In genomic region chr4:149723855-149724731, GRCm38 (mm10) we compare ENCODE assay signal across 8 mouse cellular contexts. TPM values are rescaled to one million over a fixed set of nuclear protein-coding genes. Genes with fewer than 3 reads are reported as not detected.
DNase-seq lines count a peak whose midpoint lies in the region; ATAC-seq and TF ChIP-seq lines count a peak whose summit lies in the region.

No protein-coding gene starts in this region.

- H3K9ac ChIP-seq in ES-E14 (ENCODE audit: insufficient read depth, low read depth, low read length, poor library complexity, severe bottlenecking), result peak overlapping the region; percentile 20; the same call in 1 of the 2 replicates
- H3K9ac ChIP-seq in hindbrain, embryonic 11.5 days (ENCODE audit: low read depth, low read length), result no peak overlapping the region
- H3K9ac ChIP-seq in liver, embryonic 14.5 days (replicated peaks), result no peak overlapping the region

- ATAC-seq in hindbrain, embryonic 11.5 days (ENCODE audit: low FRiP score), result no peak
- no peak for ATAC-seq in liver, embryonic 14.5 days (ENCODE audit: insufficient read depth)
- peak; percentile 40; the same call in 1 of the 2 replicates for ATAC-seq in neutrophil, adult 5-6 weeks (ENCODE audit: extremely low read depth, insufficient number of reproducible peaks, low FRiP score, poor library complexity, severe bottlenecking)

- peaks cover 0 to 9% of the 10 kb centered on the region in 2 experiments; a peak in 1 of 4 replicates for H3K4me1 ChIP-seq in ES-E14 (ENCODE audit: control insufficient read depth in 2 of 2, insufficient read depth in 2 of 2, low read length in 2 of 2, poor library complexity in 1 of 2)
- no peaks in the 10 kb centered on the region; the same call in 1 of the 2 replicates for H3K4me1 ChIP-seq in hindbrain, embryonic 11.5 days (replicated peaks; ENCODE audit: control insufficient read depth, insufficient read depth, low read length)
- no peaks in the 10 kb centered on the region for H3K4me1 ChIP-seq in liver, embryonic 14.5 days (replicated peaks; ENCODE audit: control insufficient read depth in 2 of 2, insufficient read depth in 2 of 2, low read length in 1 of 2)

- no peak overlapping the region for H3K4me2 ChIP-seq in hindbrain, embryonic 11.5 days (replicated peaks; ENCODE audit: low read depth, low read length)
- H3K4me2 ChIP-seq in liver, embryonic 14.5 days (ENCODE audit: low read depth), result no peak overlapping the region

- H3K27me3 ChIP-seq in hindbrain, embryonic 11.5 days (ENCODE audit: control insufficient read depth, insufficient read depth, low read length), result no peaks in the 10 kb centered on the region
- no peaks in the 10 kb centered on the region for H3K27me3 ChIP-seq in liver, embryonic 14.5 days (ENCODE audit: control insufficient read depth, insufficient read depth, low read length)

- in situ Hi-C loops in ES-E14 (cut with MboI; ENCODE audit: low sequenced_read_pairs in 2 of 2, unreplicated experiment in 2 of 2), result no loop called here

- DNase-seq in layer of hippocampus, adult 2 months (ENCODE audit: low spot score in 2 of 2), result no peak
- DNase-seq in layer of hippocampus, postnatal 36 days, result no peak
- DNase-seq in ES-E14 (ENCODE audit: low read depth, low spot score), result peak; percentile 59
- DNase-seq in cerebellum, postnatal 14 days, result peak; percentile 89 to 92
- DNase-seq in hindbrain, embryonic 11.5 days (ENCODE audit: low spot score), result peak; percentile 33
- no peak for DNase-seq in liver, embryonic 14.5 days (ENCODE audit: low read depth in 3 of 3, low spot score in 3 of 3)
- DNase-seq in layer of hippocampus, adult 18-20 months (ENCODE audit: low spot score in 2 of 2), result no peak

- peak; percentile 72 for TF ChIP-seq CTCF in layer of hippocampus, adult 2 months (conservative IDR thresholded peaks at IDR 0.05)
- peak; percentile 86 for TF ChIP-seq CTCF in liver, embryonic 14.5 days (IDR thresholded peaks at IDR 0.05; ENCODE audit: low read depth)

- 87% methylated on average over 17 of the region's 17 CpGs for WGBS in hindbrain, embryonic 11.5 days
- WGBS in liver, embryonic 14.5 days (ENCODE audit: insufficient replicate concordance), result 72% methylated on average over 17 of the region's 17 CpGs

- H3K27ac ChIP-seq in layer of hippocampus, adult 2 months, result peak overlapping the region; percentile 73
- H3K27ac ChIP-seq in ES-E14 (ENCODE audit: insufficient read depth, low read depth, low read length, poor library complexity, severe bottlenecking), result no peak overlapping the region
- H3K27ac ChIP-seq in hindbrain, embryonic 11.5 days (ENCODE audit: low read depth, low read length), result no peak overlapping the region
- no peak overlapping the region for H3K27ac ChIP-seq in liver, embryonic 14.5 days

- H3K36me3 ChIP-seq in ES-E14 (ENCODE audit: control insufficient read depth, insufficient read depth, low read length, poor library complexity, severe bottlenecking), result peaks cover 57% of the 10 kb centered on the region
- 0 out of 2 replicates have a peak, but pooled peaks cover 12% of the 10 kb centered on the region for H3K36me3 ChIP-seq in hindbrain, embryonic 11.5 days (ENCODE audit: control insufficient read depth, insufficient read depth, low read length)
- peaks cover 3% of the 10 kb centered on the region for H3K36me3 ChIP-seq in liver, embryonic 14.5 days (replicated peaks; ENCODE audit: control insufficient read depth, insufficient read depth, low read depth)

- no peaks in the 10 kb centered on the region for H3K9me3 ChIP-seq in ES-E14 (ENCODE audit: control insufficient read depth, insufficient read depth, low read depth, low read length)
- no peaks in the 10 kb centered on the region for H3K9me3 ChIP-seq in hindbrain, embryonic 11.5 days (ENCODE audit: control insufficient read depth, low read length)
- no peaks in the 10 kb centered on the region for H3K9me3 ChIP-seq in liver, embryonic 14.5 days (ENCODE audit: control insufficient read depth, low read length)

- no peak for TF ChIP-seq EP300 in liver, embryonic 14.5 days (IDR thresholded peaks at IDR 0.05; ENCODE audit: low read depth)

- no peak overlapping the region for H3K4me3 ChIP-seq in layer of hippocampus, adult 2 months
- no peak overlapping the region; a peak in 1 of 4 replicates for H3K4me3 ChIP-seq in ES-E14 (ENCODE audit: insufficient read depth in 1 of 2, low read depth in 1 of 2, low read length in 2 of 2, poor library complexity in 1 of 2, severe bottlenecking in 1 of 2)
- no peak overlapping the region for H3K4me3 ChIP-seq in hindbrain, embryonic 11.5 days (ENCODE audit: low read depth, low read length)
- H3K4me3 ChIP-seq in liver, embryonic 14.5 days (ENCODE audit: insufficient read depth in 1 of 2, low read depth in 2 of 2, low read length in 2 of 2), result no peak overlapping the region

TF ChIP-seq in ES-E14, 5 proteins besides CTCF, POLR2A, EP300 and RAD21:
- TF ChIP-seq ZNF384 (IDR thresholded peaks at IDR 0.05; ENCODE audit: low read depth, low read length) (no peak), CHD2 (IDR thresholded peaks at IDR 0.05; ENCODE audit: low read depth, low read length) (no peak), ZC3H11A (IDR thresholded peaks at IDR 0.05; ENCODE audit: borderline replicate concordance, low read depth, low read length) (no peak; the same call in 1 of the 2 replicates), HCFC1 (IDR thresholded peaks at IDR 0.05; ENCODE audit: borderline replicate concordance, insufficient read depth, low read length) (no peak), MAFK (IDR thresholded peaks at IDR 0.05; ENCODE audit: insufficient read depth, low read depth, low read length) (no peak)

RNA-seq across cellular contexts. Expression of gene Tmem201, which starts 13.8 kb away (rescaled TPM):
- total RNA-seq in layer of hippocampus, adult 2 months (2021), result 10 to 100 TPM; 69.7 to 78.3 TPM
- 10 to 100 TPM; 64.9 to 67.5 TPM for total RNA-seq in layer of hippocampus, postnatal 36 days (2021)
- total RNA-seq in ES-E14 (2012; rRNA removed), result 47.3 and 66.6 TPM in 2 replicates
- polyA plus RNA-seq in hindbrain, embryonic 11.5 days (2014; fragmentation: Nextera tagmentation; extraction: Ambion mirVana), result 17.9 and 19.3 TPM in 2 replicates
- 7.2 and 8.6 TPM in 2 replicates for polyA plus RNA-seq in liver, embryonic 14.5 days (2012; rRNA removed)
- 3.5 and 4.1 TPM in 2 replicates for polyA plus RNA-seq in liver, embryonic 14.5 days (2014; fragmentation: Nextera tagmentation; extraction: Ambion mirVana)
- total RNA-seq in neutrophil, adult 5-6 weeks (2017), result 5.8 and 6.6 TPM in 2 replicates
- total RNA-seq in layer of hippocampus, adult 18-20 months (2021), result 10 to 100 TPM; 68.1 to 73.2 TPM

RNA-seq across cellular contexts. Expression of gene Pik3cd, which starts 21.7 kb away (rescaled TPM):
- 10 to 100 TPM; 19.6 to 23.5 TPM for total RNA-seq in layer of hippocampus, adult 2 months (2021)
- total RNA-seq in layer of hippocampus, postnatal 36 days (2021), result 10 to 100 TPM; 20.8 to 25.0 TPM
- 6.4 and 8.0 TPM in 2 replicates for total RNA-seq in ES-E14 (2012; rRNA removed)
- polyA plus RNA-seq in hindbrain, embryonic 11.5 days (2014; fragmentation: Nextera tagmentation; extraction: Ambion mirVana), result 10.1 and 11.3 TPM in 2 replicates
- polyA plus RNA-seq in liver, embryonic 14.5 days (2012; rRNA removed), result 3.9 and 4.0 TPM in 2 replicates
- 4.3 and 5.7 TPM in 2 replicates for polyA plus RNA-seq in liver, embryonic 14.5 days (2014; fragmentation: Nextera tagmentation; extraction: Ambion mirVana)
- total RNA-seq in neutrophil, adult 5-6 weeks (2017), result 255 and 290 TPM in 2 replicates
- total RNA-seq in layer of hippocampus, adult 18-20 months (2021), result 10 to 100 TPM; 21.4 to 26.3 TPM

RNA-seq across cellular contexts. Expression of gene Slc25a33, which starts 50.0 kb away (rescaled TPM):
- total RNA-seq in layer of hippocampus, adult 2 months (2021), result 10 to 100 TPM; 35.6 to 35.8 TPM
- 10 to 100 TPM; 33.0 to 36.4 TPM for total RNA-seq in layer of hippocampus, postnatal 36 days (2021)
- 11.5 and 12.2 TPM in 2 replicates for total RNA-seq in ES-E14 (2012; rRNA removed)
- polyA plus RNA-seq in hindbrain, embryonic 11.5 days (2014; fragmentation: Nextera tagmentation; extraction: Ambion mirVana), result 22.0 and 23.6 TPM in 2 replicates
- 3.3 and 4.8 TPM in 2 replicates for polyA plus RNA-seq in liver, embryonic 14.5 days (2012; rRNA removed)
- 7.8 and 9.8 TPM in 2 replicates for polyA plus RNA-seq in liver, embryonic 14.5 days (2014; fragmentation: Nextera tagmentation; extraction: Ambion mirVana)
- total RNA-seq in neutrophil, adult 5-6 weeks (2017), result 11.9 and 12.7 TPM in 2 replicates
- 10 to 100 TPM; 31.4 to 34.2 TPM for total RNA-seq in layer of hippocampus, adult 18-20 months (2021)

Comparison
In these comparisons a context has a peak if more than half of its experiments do, and no peak if none do; other contexts are left out.
1. DNase-seq: peak in ES-E14 (single experiment), cerebellum, postnatal 14 days (2 of 2) and hindbrain, embryonic 11.5 days (single experiment); none in layer of hippocampus, adult 2 months (0 of 2), layer of hippocampus, postnatal 36 days (0 of 2), liver, embryonic 14.5 days (0 of 3) and layer of hippocampus, adult 18-20 months (0 of 2).